Mouse (Mus musculus) ES-Bruce4 (cell line): ENCODE results near the gene A930033H14Rik.

Source experiments
- CTCF ChIP-seq: IDR thresholded peaks from one replicate; pipeline ENCODE4 v1.8.1; 2011; ENCODE audit warnings: low read depth, low read length
- POLR2A ChIP-seq: IDR thresholded peaks from one replicate; pipeline ENCODE4 v1.8.1; 2011; ENCODE audit warnings: low read length; ENCODE audit not compliant: insufficient read depth

DNA sequence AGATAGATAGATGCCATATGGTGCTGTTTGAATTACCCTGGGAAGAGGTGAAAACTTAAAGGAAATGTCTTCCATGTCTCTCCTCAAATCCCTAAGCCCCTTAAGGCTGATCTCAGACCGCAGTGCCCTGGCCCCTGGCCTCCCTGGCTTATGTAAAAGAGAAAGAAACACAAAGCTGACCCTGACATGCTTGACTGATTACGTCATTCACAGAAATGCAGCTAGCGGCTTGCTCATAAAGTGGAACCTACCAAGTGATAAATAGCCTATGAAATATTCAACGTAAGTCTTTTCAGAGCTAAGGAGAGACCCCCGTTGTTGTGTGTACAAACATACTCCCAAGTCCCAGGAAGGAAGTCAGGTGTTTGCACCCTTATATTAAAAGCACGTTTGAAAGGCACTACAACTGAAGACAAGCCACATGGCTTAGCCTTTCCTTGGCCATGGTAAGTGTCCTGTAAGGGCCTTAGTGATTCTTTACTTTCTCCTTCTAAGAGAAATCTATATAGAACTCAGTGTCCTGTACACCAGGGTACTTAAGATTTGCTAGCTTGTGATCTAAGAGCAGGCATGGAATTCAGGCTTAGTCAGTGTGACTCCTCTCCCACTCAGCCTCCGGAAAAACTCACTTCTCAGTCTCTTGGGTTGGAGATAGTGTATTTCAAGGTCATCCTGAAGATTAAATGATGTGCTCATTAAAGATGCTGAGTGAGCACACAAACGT lies 8.1 kb downstream of the A930033H14Rik start:
- no peak for TF ChIP-seq CTCF
- TF ChIP-seq POLR2A, result no peak
